Mouse (Mus musculus) urinary bladder, postnatal 14 days (tissue): ENCODE measurements around the gene Gprasp1.

Source experiments
- DNase-seq: peaks from one replicate; pipeline ENCODE4 v3.0.0; 2021; ENCODE audit warnings: low spot score

Gprasp1 gene

GRCm38 (mm10) chrX:135837896-135838295, 95.4 kb downstream of the Gprasp1 start:
- DNase-seq, result no peak

- DNase-seq, result peak; percentile 3
Observed at GRCm38 (mm10) chrX:135838521-135839360, 96.2 kb downstream of the Gprasp1 start, which contains the start of gene Gprasp2. Gene Gprasp2 (plus strand): TSS chrX:135839034.

DNA sequence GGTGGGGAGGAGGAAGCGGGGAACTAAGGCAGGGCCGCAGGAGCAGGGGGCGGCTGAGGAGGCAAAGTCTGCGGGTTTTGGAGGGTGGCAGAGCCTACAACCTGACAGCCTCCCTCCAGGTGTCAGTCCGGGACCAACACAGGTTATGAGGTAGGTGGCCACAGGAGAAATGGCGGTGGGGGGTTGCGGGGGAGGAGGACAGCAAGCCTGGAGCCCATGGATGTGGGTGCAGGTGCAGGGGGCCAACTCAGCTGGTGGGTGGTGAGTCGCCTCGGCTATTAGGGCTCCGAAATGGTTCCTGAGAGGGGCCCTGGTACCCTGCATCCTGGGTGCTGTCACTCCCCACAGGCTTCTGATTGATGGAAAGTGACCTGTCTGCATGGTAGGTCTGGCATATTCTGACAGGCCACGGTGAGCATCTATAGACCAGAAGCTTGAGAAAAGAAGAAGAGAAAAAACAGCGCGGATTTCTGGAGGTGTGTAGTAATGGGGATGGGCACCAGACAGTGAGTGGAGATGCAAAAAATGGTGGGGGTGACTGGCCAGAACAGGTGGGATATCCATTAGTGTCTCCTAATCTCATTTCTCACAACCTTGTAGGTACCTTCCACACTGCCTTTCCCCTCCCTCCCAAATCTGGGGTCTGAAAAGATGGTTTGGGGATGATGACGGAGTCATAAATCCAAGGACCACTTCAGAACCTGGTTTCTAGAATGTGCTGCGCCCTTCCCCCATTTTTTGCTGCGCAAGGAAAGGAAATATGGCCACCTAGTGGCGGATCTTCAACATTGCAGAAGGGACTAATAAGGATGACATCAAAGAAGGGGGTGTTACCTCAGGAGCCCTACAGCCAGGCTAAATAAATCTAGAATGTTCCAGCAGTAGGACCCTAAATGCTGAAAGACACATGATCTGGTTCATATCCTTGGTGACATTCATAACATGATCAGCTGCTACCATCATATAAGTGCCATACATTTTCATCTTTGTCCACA, 97.2 kb downstream of the Gprasp1 start:
- peak; percentile 21 for DNase-seq
